Mouse (Mus musculus) embryonic facial prominence, embryonic 13.5 days (tissue): ENCODE measurements around the gene Srrt. TPM values are rescaled to one million over a fixed set of nuclear protein-coding genes. Genes with fewer than 3 reads are reported as not detected.

Source experiments
- ATAC-seq: fragments of 200-750 bp; cut with Nextera tagmentation; 2 replicates; pipeline ENCODE4 v1.8.0; 2017; ENCODE audit warnings: low read depth; ENCODE audit not compliant: insufficient number of reproducible peaks, insufficient read depth, low FRiP score, low TSS enrichment
- H3K27ac ChIP-seq: fragments of 300-500 bp; sonication (generic); 2 replicates; pipeline ENCODE4 v1.5.1; 2015; ENCODE audit warnings: moderate library complexity, mild to moderate bottlenecking, inconsistent platforms
- H3K27me3 ChIP-seq: fragments of 300-500 bp; sonication (generic); 2 replicates; pipeline ENCODE4 v1.6.1; 2015; ENCODE audit warnings: mild to moderate bottlenecking, inconsistent platforms
- H3K36me3 ChIP-seq: fragments of 300-500 bp; sonication (generic); 2 replicates; pipeline ENCODE4 v1.6.1; 2015; ENCODE audit warnings: mild to moderate bottlenecking, inconsistent platforms
- H3K4me1 ChIP-seq: fragments of 300-500 bp; sonication (generic); 2 replicates; pipeline ENCODE4 v1.6.1; 2015; ENCODE audit warnings: inconsistent platforms
- H3K4me2 ChIP-seq: fragments of 300-500 bp; sonication (generic); 2 replicates; pipeline ENCODE4 v1.6.1; 2015; ENCODE audit warnings: moderate library complexity, mild to moderate bottlenecking, inconsistent platforms
- H3K4me3 ChIP-seq: fragments of 300-500 bp; sonication (generic); 2 replicates; pipeline ENCODE4 v1.5.1; 2015; ENCODE audit warnings: mild to moderate bottlenecking, inconsistent platforms
- H3K9ac ChIP-seq: fragments of 300-500 bp; sonication (generic); 2 replicates; pipeline ENCODE4 v1.6.1; 2015; ENCODE audit warnings: mild to moderate bottlenecking, inconsistent platforms
- H3K9me3 ChIP-seq: fragments of 300-500 bp; sonication (generic); 2 replicates; pipeline ENCODE4 v1.6.1; 2016; ENCODE audit warnings: inconsistent platforms
- WGBS: fragments of 180-500 bp; shearing (Covaris S2); methylation state at CpG from one replicate; pipeline ENCODE4 v1.1.7; 2015; ENCODE audit warnings: mixed read lengths; 5-methylcytosine and 5-hydroxymethylcytosine counted together
- polyA plus RNA-seq: library from polyadenylated mRNA; unstranded; fragments of >200 nt; fragmentation: Nextera tagmentation; extraction: Ambion mirVana; gene quantifications from 2 replicates; pipeline ENCODE4 v1.2.1, GENCODE M21; 2015

Srrt gene
- 143 and 148 TPM in 2 replicates for polyA plus RNA-seq

DNA sequence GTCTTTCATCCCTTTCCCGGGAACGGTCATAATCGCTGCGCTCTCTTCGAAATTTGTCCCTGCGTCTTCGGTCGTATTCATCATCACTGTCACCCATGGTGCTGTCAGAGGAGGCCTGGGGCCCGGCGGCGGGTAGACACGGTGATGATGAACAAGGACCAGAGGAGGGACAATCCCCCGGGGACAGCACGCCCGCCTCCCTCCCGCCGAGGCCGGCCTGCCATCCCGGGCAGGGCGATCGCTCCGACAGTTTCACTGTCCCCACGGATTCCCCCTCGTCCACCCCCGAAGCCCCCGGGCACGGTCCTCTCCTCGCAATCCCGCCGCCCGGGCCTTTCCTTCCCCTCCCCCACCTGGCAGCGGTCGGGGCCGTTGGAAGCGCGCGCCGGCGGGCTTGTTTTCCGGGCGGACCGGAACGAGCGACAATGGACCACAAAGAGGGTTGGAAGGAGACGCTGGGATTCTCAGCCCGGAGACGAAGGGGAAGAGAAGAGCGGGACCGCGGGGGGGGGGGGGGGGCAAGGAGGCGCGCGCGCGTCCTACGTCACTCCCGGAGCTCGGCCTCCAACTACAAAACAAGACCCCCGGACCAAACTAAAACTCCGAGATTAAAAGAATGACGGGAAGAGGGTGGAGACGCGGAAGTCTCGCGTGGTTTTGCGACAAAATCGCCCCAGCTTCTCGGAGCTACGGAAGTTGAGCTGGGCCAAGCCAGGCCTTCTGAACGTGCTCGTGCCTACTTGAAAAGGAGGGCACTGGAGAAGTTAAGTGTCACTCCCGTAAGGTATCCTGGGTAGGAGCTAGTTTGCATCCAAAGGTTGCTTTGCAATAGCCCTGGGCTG is at the start of gene Srrt:
Srrt (minus strand) TSS at position 604 of the 842 bp plus-strand sequence.
- Histone ChIP-seq H3K4me3 (peak within 1 kb of the TSS; percentile 96), H3K4me2 (peak within 1 kb of the TSS; percentile 73), H3K9me3 (no peaks in the 10 kb centered on the region), H3K4me1 (peaks cover 46% of the 10 kb centered on the region), H3K27me3 (no peaks in the 10 kb centered on the region), H3K9ac (peak within 1 kb of the TSS; percentile 99), H3K27ac (peak within 1 kb of the TSS; percentile 96), H3K36me3 (peaks cover 73% of the 10 kb centered on the region)
- WGBS: under 1% methylated on average over 70 of the region's 72 CpGs
- peak; percentile 73 for ATAC-seq

DNA sequence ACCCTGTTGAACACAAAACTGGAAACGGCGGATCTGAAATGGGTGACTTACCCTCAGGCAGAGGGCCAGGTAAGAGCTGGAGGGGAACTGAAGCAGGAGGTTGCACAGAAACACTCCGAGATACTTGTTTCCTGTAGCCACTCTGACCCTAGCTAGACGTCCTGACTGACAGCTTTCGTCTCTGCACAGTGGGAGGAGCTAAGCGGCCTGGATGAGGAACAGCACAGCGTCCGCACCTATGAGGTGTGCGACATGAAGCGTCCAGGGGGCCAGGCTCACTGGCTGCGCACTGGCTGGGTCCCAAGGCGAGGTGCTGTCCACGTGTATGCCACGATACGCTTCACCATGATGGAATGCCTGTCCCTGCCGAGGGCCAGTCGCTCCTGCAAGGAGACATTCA is 46.6 kb upstream of the Srrt start:
- WGBS: 80% methylated on average over 17 of the region's 17 CpGs
- peaks cover 38% of the 10 kb centered on the region for H3K4me1 ChIP-seq
- H3K9me3 ChIP-seq: no peaks in the 10 kb centered on the region
- no peak for ATAC-seq
- H3K27ac ChIP-seq: no peak overlapping the region
- H3K27me3 ChIP-seq: no peaks in the 10 kb centered on the region
- no peak overlapping the region for H3K9ac ChIP-seq
- H3K36me3 ChIP-seq: peaks cover 55% of the 10 kb centered on the region
- H3K4me2 ChIP-seq: peak overlapping the region; percentile 97
- peak overlapping the region; percentile 10; the same call in 1 of the 2 replicates for H3K4me3 ChIP-seq

DNA sequence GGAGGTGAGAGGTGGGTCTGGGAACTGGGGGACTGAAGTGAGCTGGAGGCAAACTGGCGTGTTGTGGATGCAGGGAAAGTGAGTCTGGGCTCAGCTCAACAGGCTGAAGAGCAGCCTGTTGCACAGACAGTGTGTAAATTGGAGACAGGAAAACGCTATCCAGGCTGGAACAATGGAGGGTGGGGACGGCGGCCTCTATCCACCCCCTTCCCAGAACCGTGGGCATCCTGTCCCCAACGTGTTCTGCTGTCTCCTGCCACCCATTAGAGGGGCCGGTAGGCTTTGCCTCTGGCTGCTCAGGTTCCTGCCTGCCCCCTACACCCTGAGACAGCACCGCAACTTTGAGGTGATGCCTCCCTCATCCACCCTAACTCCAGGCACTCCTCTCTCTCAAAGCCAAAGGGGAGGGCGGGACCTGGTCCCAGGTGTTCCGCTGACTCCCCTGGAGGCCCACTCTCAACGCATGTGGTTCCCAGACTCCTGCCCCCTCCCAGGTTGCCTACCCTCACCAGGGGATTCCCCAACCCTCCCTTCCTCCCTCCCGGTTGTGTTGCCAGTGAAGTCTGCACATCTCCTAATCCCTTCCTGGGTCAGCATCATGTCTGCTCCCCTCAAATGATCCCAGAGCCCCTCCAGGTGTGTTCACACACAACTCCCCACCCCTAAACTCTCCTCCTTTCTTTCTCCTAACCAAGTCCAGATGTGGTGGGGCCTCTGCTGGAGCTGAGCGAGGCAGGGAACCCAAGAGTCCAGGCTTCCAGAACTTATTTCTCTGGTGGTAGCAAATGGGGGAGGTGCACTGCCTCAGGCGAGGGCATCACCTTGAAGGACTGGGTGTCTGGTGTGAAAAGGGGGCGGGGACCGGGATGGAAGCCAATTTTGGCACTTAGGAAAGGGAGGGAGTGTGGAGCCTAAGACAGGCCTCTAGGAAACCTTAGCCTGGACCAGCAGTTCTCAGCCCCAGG is 44.8 kb upstream of the Srrt start:
- H3K4me2 ChIP-seq: peak overlapping the region; percentile 97
- peak overlapping the region; percentile 97 for H3K9ac ChIP-seq
- H3K27ac ChIP-seq: peak overlapping the region; percentile 99
- 4% methylated on average over 16 of the region's 16 CpGs for WGBS
- H3K36me3 ChIP-seq: peaks cover 37% of the 10 kb centered on the region
- H3K9me3 ChIP-seq: no peaks in the 10 kb centered on the region
- ATAC-seq: no peak
- H3K4me3 ChIP-seq: peak overlapping the region; percentile 89
- no peaks in the 10 kb centered on the region for H3K27me3 ChIP-seq
- peaks cover 45% of the 10 kb centered on the region for H3K4me1 ChIP-seq

DNA sequence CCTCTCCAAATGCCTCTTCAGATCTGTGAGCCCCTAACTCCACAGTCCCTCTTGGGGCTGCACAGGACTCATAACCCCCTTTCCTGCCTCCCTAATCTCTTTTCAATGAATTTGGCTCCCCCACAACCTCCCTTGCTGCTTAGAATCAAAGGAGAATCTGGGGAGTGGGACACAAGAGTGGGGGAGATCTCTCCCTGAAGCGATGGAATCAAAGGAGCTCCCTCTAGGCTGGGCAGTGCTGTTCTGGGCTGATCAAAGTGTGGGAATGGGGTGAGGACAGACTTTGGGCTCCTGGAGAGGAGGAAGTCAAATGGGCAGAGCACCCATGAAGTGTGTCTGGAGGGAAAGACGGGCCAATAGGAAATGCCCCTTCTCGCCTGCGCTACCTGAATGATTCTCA is 43.9 kb upstream of the Srrt start:
- Histone ChIP-seq H3K4me3 (peak overlapping the region; percentile 89), H3K36me3 (peaks cover 30% of the 10 kb centered on the region), H3K27ac (peak overlapping the region; percentile 99), H3K27me3 (no peaks in the 10 kb centered on the region), H3K9me3 (no peaks in the 10 kb centered on the region), H3K4me2 (peak overlapping the region; percentile 97), H3K9ac (peak overlapping the region; percentile 97), H3K4me1 (peaks cover 45% of the 10 kb centered on the region)
- no peak for ATAC-seq
- WGBS: 5% methylated on average over 4 of the region's 4 CpGs

DNA sequence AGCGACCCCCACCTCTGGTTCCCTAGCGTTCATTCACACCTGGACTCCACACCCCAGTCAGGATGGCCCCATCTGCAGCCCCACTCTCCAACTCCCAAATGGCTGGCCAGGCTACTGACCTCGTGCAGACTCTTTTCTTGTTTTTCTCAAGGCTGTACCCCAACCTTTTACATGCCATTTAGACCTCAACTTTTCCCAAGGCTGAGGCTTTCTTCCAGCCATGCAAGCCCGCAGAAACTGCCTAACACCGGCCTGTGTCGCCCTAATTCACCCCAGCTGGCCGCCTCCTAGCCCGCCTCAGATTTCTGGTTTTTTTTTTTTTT is 43.5 kb upstream of the Srrt start:
- Histone ChIP-seq H3K4me2 (peak overlapping the region; percentile 97), H3K27me3 (no peaks in the 10 kb centered on the region), H3K4me1 (peaks cover 46% of the 10 kb centered on the region), H3K9me3 (no peaks in the 10 kb centered on the region), H3K27ac (peak overlapping the region; percentile 99), H3K4me3 (peak overlapping the region; percentile 89), H3K9ac (peak overlapping the region; percentile 97), H3K36me3 (peaks cover 26% of the 10 kb centered on the region)
- 1% methylated on average over 8 of the region's 8 CpGs for WGBS
- no peak for ATAC-seq

DNA sequence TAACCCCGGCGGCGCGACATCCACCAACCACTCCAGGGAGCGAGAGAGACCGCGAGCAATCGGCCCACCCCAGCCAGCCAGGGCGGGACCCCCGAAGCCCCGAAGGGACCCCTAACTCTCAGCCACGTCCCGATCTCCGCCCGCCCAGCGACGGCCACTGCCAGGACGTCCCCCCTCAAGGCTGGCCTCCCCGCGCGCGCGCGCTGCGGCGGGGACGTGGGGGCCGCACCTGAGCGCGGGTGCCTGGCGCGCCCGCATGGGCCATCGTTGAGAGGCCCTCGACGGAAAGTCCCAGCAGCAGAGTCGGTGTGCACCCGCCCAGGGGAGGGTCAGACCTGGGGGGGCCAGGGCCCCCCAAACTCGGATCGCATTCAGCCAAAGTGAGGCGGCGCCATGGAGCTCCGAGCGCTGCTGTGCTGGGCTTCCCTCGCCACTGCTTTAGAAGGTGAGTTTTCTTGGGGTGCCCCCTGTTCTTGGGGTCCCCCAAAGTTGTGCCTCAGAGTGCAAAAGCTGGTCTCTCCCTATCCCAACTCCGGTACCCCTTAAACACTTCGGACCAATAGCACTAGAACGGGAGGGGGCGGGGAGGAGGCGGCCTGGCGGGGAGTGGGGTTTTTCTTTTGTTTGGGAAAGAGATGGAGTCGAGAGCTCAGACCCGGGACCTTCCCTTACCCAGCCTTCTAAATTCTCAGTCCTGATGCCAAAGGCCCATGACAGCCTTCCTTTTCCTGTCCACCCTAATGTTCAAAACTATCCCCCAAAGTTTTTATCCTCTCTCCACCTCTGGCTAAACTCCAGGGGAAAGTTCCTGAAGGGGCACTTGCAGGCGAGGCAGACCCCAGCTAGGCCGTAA is 43.0 kb upstream of the Srrt start:
- Histone ChIP-seq H3K4me1 (peaks cover 50% of the 10 kb centered on the region), H3K36me3 (peaks cover 20% of the 10 kb centered on the region), H3K4me2 (peak overlapping the region; percentile 97), H3K27me3 (no peaks in the 10 kb centered on the region), H3K4me3 (peak overlapping the region; percentile 89), H3K27ac (peak overlapping the region; percentile 99), H3K9ac (peak overlapping the region; percentile 97), H3K9me3 (no peaks in the 10 kb centered on the region)
- peak; percentile 44 for ATAC-seq
- WGBS: under 1% methylated on average over 55 of the region's 55 CpGs

DNA sequence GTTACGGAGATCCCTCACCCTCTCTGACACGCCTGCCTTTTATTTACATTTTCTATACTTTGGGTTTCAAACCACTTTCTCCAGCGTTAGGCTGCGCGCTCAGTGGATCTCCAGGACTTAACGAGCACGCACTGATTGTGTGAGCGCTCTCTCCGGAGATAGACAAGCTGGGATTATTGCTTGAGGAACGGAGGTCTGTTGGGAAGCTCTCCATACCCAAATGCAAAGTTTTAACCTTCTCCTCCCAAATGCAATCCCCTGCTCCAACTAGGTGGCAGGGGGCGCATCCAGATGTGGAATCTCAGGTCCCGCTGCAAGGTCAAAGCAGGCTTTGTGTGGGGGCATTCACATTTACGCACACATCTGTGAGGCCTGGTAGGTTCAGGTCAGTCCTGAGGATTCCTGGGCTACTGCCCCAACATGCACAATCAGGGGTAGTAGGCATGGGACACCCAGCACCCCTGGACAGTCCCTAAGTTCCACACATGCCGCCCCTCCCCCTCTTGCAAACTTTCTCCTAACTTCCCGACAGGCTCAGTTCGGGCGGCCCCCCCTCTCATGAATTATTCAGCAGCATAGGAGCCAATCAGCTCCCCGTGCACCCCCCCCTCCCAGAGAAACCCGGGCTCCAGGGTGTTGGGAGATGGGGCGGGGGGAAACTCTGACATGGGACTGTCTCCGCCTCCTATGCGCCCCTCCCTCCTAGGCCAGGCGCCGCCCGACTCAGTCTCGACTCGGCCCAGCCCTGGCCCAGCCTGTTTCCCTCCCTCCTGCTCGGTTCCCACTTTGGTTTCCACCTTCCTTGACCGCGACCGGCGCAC is 42.1 kb upstream of the Srrt start, which contains the start of gene Ephb4:
Ephb4 (plus strand) TSS at position 726 of the 821 bp plus-strand sequence.
- H3K36me3 ChIP-seq: peaks cover 12% of the 10 kb centered on the region
- no peaks in the 10 kb centered on the region for H3K27me3 ChIP-seq
- peak; percentile 98 for ATAC-seq
- H3K27ac ChIP-seq: peak within 1 kb of the TSS; percentile 99
- H3K4me1 ChIP-seq: peaks cover 50% of the 10 kb centered on the region
- peak within 1 kb of the TSS; percentile 97 for H3K9ac ChIP-seq
- H3K4me3 ChIP-seq: peak within 1 kb of the TSS; percentile 89
- H3K9me3 ChIP-seq: no peaks in the 10 kb centered on the region
- peak within 1 kb of the TSS; percentile 97 for H3K4me2 ChIP-seq
- WGBS: 0% methylated on average over 30 of the region's 32 CpGs

DNA sequence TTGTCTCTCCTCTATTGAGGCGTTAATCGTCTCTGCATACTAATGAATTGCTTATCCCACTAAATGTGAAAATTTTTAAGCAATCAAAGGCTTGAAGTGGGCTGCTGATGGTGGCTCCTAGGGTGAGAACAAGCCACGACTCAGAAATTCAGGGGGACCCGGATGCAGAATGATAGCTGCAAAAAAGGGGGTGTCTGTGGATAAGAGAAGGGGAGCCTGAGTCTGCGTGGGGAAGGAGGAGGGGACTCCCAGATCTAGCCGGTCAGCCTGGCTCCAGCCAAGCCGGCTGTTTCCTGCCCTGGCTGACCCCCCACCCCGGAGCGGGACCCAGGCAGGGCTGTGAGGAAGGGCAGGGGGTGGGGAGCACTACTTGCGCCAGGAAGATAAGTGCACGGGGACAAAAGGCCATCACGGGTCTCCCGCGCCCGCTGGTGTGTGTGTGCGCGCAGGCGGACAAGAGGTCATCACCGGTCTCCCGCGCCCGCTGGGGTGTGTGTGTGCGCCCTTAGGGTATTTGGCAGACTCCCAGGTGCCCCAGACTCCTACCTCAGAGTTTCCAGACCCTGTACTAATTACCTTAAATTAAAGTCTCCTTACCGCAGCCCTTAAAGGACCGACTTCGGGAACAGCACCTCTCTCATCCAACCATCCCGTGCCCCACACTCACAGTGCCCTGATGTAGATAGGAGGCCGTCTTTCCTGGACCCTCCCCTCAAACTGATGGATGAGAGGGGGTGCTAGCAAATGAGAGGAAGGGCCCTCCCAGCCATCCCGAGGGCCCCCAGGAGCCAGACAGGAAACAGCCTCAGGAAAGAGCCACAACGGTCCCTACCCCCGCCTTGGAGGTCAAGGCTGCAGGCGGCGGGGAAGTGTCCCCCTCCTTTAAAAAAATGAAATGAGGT is 41.3 kb upstream of the Srrt start:
- peaks cover 42% of the 10 kb centered on the region for H3K4me1 ChIP-seq
- peak overlapping the region; percentile 73 for H3K9ac ChIP-seq
- H3K36me3 ChIP-seq: peaks cover 3% of the 10 kb centered on the region
- no peak for ATAC-seq
- H3K27me3 ChIP-seq: no peaks in the 10 kb centered on the region
- H3K4me3 ChIP-seq: peak overlapping the region; percentile 89
- no peaks in the 10 kb centered on the region for H3K9me3 ChIP-seq
- H3K4me2 ChIP-seq: peak overlapping the region; percentile 97
- peak overlapping the region; percentile 99 for H3K27ac ChIP-seq
- under 1% methylated on average over 33 of the region's 33 CpGs for whole genome bisulfite sequencing

DNA sequence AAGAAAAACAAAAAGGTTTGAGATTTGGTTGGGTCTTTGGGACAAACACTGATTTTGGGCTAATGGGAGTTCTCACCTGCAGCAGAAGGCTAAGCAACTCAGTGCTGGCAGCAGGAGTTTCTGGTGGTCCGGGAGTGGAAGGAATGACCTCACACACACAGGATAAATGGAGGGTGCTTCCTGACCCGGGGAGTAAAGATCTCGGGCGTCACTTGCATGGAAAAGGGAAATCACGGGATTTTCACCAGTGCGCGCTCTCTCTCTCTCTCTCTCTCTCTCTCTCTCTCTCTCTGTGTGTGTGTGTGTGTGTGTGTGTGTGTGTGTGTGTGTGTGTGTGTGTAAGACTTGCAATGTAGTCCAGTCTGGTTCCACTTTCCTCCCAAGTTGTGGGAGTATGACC is 40.4 kb upstream of the Srrt start:
- no peak overlapping the region for H3K27ac ChIP-seq

More for the DNA sequence above, 40.4 kb upstream of the Srrt start:
- H3K9ac ChIP-seq: no peak overlapping the region
- no peaks in the 10 kb centered on the region for H3K9me3 ChIP-seq
- 14% methylated on average over 7 of the region's 7 CpGs for WGBS
- peaks cover 34% of the 10 kb centered on the region for H3K4me1 ChIP-seq
- ATAC-seq: no peak
- peak overlapping the region; percentile 97; the same call in 1 of the 2 replicates for H3K4me2 ChIP-seq
- H3K36me3 ChIP-seq: no peaks in the 10 kb centered on the region
- no peaks in the 10 kb centered on the region for H3K27me3 ChIP-seq
- H3K4me3 ChIP-seq: no peak overlapping the region
